Mouse (Mus musculus) spleen, adult 2 months (tissue): ENCODE data around the gene Irgm1. TPM values are rescaled to one million over a fixed set of nuclear protein-coding genes. Genes with fewer than 3 reads are reported as not detected.
"Not testable (repeated sequence)": the region's sequence is repeated elsewhere in the genome, so short reads cannot be mapped to it uniquely, and the experiment has no call there.

Experiments
- DNase-seq, 2 experiments: peaks; one replicate each; pipeline versions ENCODE4 v3.0.0 to v3.0.0-alpha.2; 2012 to 2021; ENCODE audit warnings: low spot score in 2 of 2, low read depth in 1 of 2
- H3K27ac ChIP-seq: fragments of 200-500 bp; 2 replicates; pipeline ENCODE4 v1.5.1; 2012; ENCODE audit warnings: low read length, inconsistent platforms; ENCODE audit not compliant: insufficient read depth
- H3K27me3 ChIP-seq: fragments of 200-500 bp; 2 replicates; pipeline ENCODE4 v1.6.1; 2012; ENCODE audit warnings: mild to moderate bottlenecking, moderate library complexity, low read length, inconsistent platforms; ENCODE audit not compliant: control insufficient read depth, insufficient read depth
- H3K36me3 ChIP-seq: fragments of 200-500 bp; 2 replicates; pipeline ENCODE4 v1.6.1; 2012; ENCODE audit warnings: mild to moderate bottlenecking, low read length, inconsistent platforms; ENCODE audit not compliant: control insufficient read depth, insufficient read depth
- H3K4me1 ChIP-seq: fragments of 200-500 bp; 2 replicates; pipeline ENCODE4 v1.6.1; 2011; ENCODE audit warnings: inconsistent platforms; ENCODE audit not compliant: control insufficient read depth, insufficient read depth, insufficient read length
- H3K4me3 ChIP-seq: fragments of 200-500 bp; 2 replicates; pipeline ENCODE4 v1.5.1; 2011; ENCODE audit warnings: mild to moderate bottlenecking, inconsistent platforms; ENCODE audit not compliant: insufficient read depth, insufficient read length; ENCODE audit errors: extremely low read depth
- CTCF ChIP-seq: fragments of 200-500 bp; IDR thresholded peaks from 2 replicates; pipeline ENCODE4 v1.5.1; 2011; ENCODE audit warnings: mild to moderate bottlenecking, inconsistent platforms; ENCODE audit not compliant: insufficient read depth, insufficient read length, insufficient replicate concordance; ENCODE audit errors: extremely low read depth
- POLR2A ChIP-seq: fragments of 200-500 bp; IDR thresholded peaks from 2 replicates; pipeline ENCODE4 v1.6.1; 2011; ENCODE audit warnings: low read depth, low read length, inconsistent platforms
- WGBS: fragments of 180-500 bp; shearing (Covaris S2); methylation state at CpG from one replicate; pipeline ENCODE4 v1.1.7; 2018; 5-methylcytosine and 5-hydroxymethylcytosine counted together
- polyA plus RNA-seq: library from polyadenylated mRNA; depleted of rRNA; stranded (reverse); fragments of >200 nt; gene quantifications from 2 replicates; pipeline ENCODE4 v1.2.3, GENCODE M21; 2012

Irgm1 gene
- polyA plus RNA-seq, 1 experiment, result 10.6 TPM

GRCm38 (mm10) chr11:48833731-48834639 is 37.5 kb downstream of the Irgm1 start:
- H3K4me1 ChIP-seq, result no peaks in the 10 kb centered on the region; the same call in 1 of the 2 replicates
- H3K4me3 ChIP-seq, result peak overlapping the region; percentile 74
- no peaks in the 10 kb centered on the region for H3K27me3 ChIP-seq
- TF ChIP-seq CTCF (no peak), POLR2A (no peak)
- under 1% methylated on average over 30 of the region's 30 CpGs for WGBS
- peak; percentile 84 to 86 for DNase-seq
- peak overlapping the region; percentile 84 for H3K27ac ChIP-seq
- H3K36me3 ChIP-seq, result no peaks in the 10 kb centered on the region

- DNase-seq, result no peak
- no peak for TF ChIP-seq CTCF
- TF ChIP-seq POLR2A, result no peak
- H3K4me3 ChIP-seq, result peak overlapping the region; percentile 74
- 14% methylated on average over 9 of the region's 9 CpGs for WGBS
- no peaks in the 10 kb centered on the region; the same call in 1 of the 2 replicates for H3K4me1 ChIP-seq
- no peaks in the 10 kb centered on the region for H3K36me3 ChIP-seq
- H3K27ac ChIP-seq, result no peak overlapping the region
- H3K27me3 ChIP-seq, result no peaks in the 10 kb centered on the region
Measured at GRCm38 (mm10) chr11:48833078-48833730, 38.3 kb downstream of the Irgm1 start.

GRCm38 (mm10) chr11:48831273-48831672 is 40.2 kb downstream of the Irgm1 start:
- Histone ChIP-seq H3K36me3 (no peaks in the 10 kb centered on the region), H3K27me3 (no peaks in the 10 kb centered on the region), H3K4me3 (no peak overlapping the region), H3K4me1 (no peaks in the 10 kb centered on the region), H3K27ac (no peak overlapping the region)
- DNase-seq, result no peak
- WGBS, result 95% methylated on average over 2 of the region's 2 CpGs
- TF ChIP-seq POLR2A, result no peak
- no peak for TF ChIP-seq CTCF

- DNase-seq, result no peak
- no peak for TF ChIP-seq CTCF
- no peak for TF ChIP-seq POLR2A
- Histone ChIP-seq H3K4me1 (no peaks in the 10 kb centered on the region), H3K27me3 (no peaks in the 10 kb centered on the region), H3K36me3 (no peaks in the 10 kb centered on the region), H3K27ac (no peak overlapping the region), H3K4me3 (no peak overlapping the region)
- WGBS, result 76% methylated on average over 2 of the region's 2 CpGs
Measured at GRCm38 (mm10) chr11:48830279-48830678, 41.2 kb downstream of the Irgm1 start.

GRCm38 (mm10) chr11:48827926-48828325 is 43.6 kb downstream of the Irgm1 start:
- WGBS, result 89% methylated on average over 6 of the region's 6 CpGs
- H3K4me3 ChIP-seq, result no peak overlapping the region
- no peak for DNase-seq
- peaks cover 5% of the 10 kb centered on the region; the same call in 1 of the 2 replicates for H3K4me1 ChIP-seq
- H3K27me3 ChIP-seq, result no peaks in the 10 kb centered on the region
- TF ChIP-seq CTCF (no peak), POLR2A (no peak)
- no peaks in the 10 kb centered on the region for H3K36me3 ChIP-seq
- H3K27ac ChIP-seq, result no peak overlapping the region

- TF ChIP-seq POLR2A (no peak), CTCF (no peak)
Measured at GRCm38 (mm10) chr11:48826752-48827096, 44.8 kb downstream of the Irgm1 start.

GRCm38 (mm10) chr11:48825979-48826751 is 45.3 kb downstream of the Irgm1 start, which contains the start of the genes Trim7 and Gm12184:
Trim7 (plus strand) TSS chr11:48826140.
Gm12184 (minus strand) TSS chr11:48826655.
- peak within 1 kb of the TSS; percentile 61 for H3K4me3 ChIP-seq
- DNase-seq, H3K36me3 ChIP-seq, H3K27ac ChIP-seq, H3K27me3 ChIP-seq, H3K4me1 ChIP-seq: not testable (repeated sequence)
- WGBS, result under 1% methylated on average over 65 of the region's 92 CpGs

More at GRCm38 (mm10) chr11:48826752-48827096, 44.8 kb downstream of the Irgm1 start:
- Histone ChIP-seq H3K27me3 (no peaks in the 10 kb centered on the region), H3K4me3 (peak overlapping the region; percentile 61), H3K4me1 (peaks cover 5% of the 10 kb centered on the region; the same call in 1 of the 2 replicates), H3K27ac (no peak overlapping the region), H3K36me3 (no peaks in the 10 kb centered on the region)
- no peak for DNase-seq
- 11% methylated on average over 6 of the region's 6 CpGs for WGBS
